ENCODE assay signal across 12 mouse cellular contexts in genomic region chr11:96292565-96293301, GRCm38 (mm10). TPM values are rescaled to one million over a fixed set of nuclear protein-coding genes. Genes with fewer than 3 reads are reported as not detected.
DNase-seq lines count a peak whose midpoint lies in the region; ATAC-seq and TF ChIP-seq lines count a peak whose summit lies in the region.
"Had no signal": no experiment of that assay in that cellular context is flagged by ENCODE, and none has a peak within 500 bp of the region (broad histone marks: within the 10 kb centered on the region; RNA-seq: fewer than 3 reads in every experiment).

No protein-coding gene starts in this region.

- TF ChIP-seq EP300 in heart, postnatal 0 days (IDR thresholded peaks at IDR 0.05; ENCODE audit: low read depth), result no peak

- no peak overlapping the region for H3K27ac ChIP-seq in heart, postnatal 0 days (ENCODE audit: low read depth)
- H3K27ac ChIP-seq in kidney, adult 2 months (ENCODE audit: insufficient read depth, low read depth, low read length), result peak overlapping the region; percentile 99
- H3K27ac ChIP-seq in neural tube, embryonic 13.5 days (replicated peaks), result peak overlapping the region; percentile 100
- H3K27ac ChIP-seq in forebrain, embryonic 14.5 days (ENCODE audit: low read depth, low read length), result no peak overlapping the region
- no peak overlapping the region for H3K27ac ChIP-seq in heart, embryonic 10.5 days
- H3K27ac ChIP-seq: embryonic facial prominence, embryonic 15.5 days had no signal

- H3K27me3 ChIP-seq in heart, postnatal 0 days (ENCODE audit: control insufficient read depth, insufficient read depth, low read length), result peaks cover 100% of the 10 kb centered on the region
- no peaks in the 10 kb centered on the region for H3K27me3 ChIP-seq in kidney, adult 2 months (replicated peaks; ENCODE audit: control insufficient read depth, insufficient read depth, low read length)
- H3K27me3 ChIP-seq in neural tube, embryonic 13.5 days, result no peaks in the 10 kb centered on the region
- H3K27me3 ChIP-seq in forebrain, embryonic 14.5 days (replicated peaks; ENCODE audit: control insufficient read depth, insufficient read depth, low read length), result peaks cover 99% of the 10 kb centered on the region
- H3K27me3 ChIP-seq in heart, embryonic 10.5 days (ENCODE audit: insufficient read depth, poor library complexity, severe bottlenecking), result peaks cover 98% of the 10 kb centered on the region

- 3% methylated on average over 12 of the region's 12 CpGs for WGBS in heart, postnatal 0 days
- under 1% methylated on average over 12 of the region's 12 CpGs for WGBS in kidney, adult 2 months
- WGBS in neural tube, embryonic 13.5 days, result 2% methylated on average over 12 of the region's 12 CpGs
- under 1% methylated on average over 12 of the region's 12 CpGs for WGBS in forebrain, embryonic 14.5 days
- WGBS in heart, embryonic 10.5 days, result under 1% methylated on average over 12 of the region's 12 CpGs

- peak overlapping the region; percentile 1; the same call in 1 of the 2 replicates for H3K4me3 ChIP-seq in heart, postnatal 0 days (ENCODE audit: low read depth, low read length)
- H3K4me3 ChIP-seq in kidney, adult 2 months (ENCODE audit: insufficient read depth, low read depth, low read length), result peak overlapping the region; percentile 95
- H3K4me3 ChIP-seq in neural tube, embryonic 13.5 days, result peak overlapping the region; percentile 99
- H3K4me3 ChIP-seq in forebrain, embryonic 14.5 days (ENCODE audit: low read depth, low read length), result no peak overlapping the region
- H3K4me3 ChIP-seq in heart, embryonic 10.5 days, result no peak overlapping the region
- H3K4me3 ChIP-seq: embryonic facial prominence, embryonic 15.5 days had no signal

- H3K4me2 ChIP-seq in heart, postnatal 0 days (ENCODE audit: low read depth, low read length), result no peak overlapping the region
- peak overlapping the region; percentile 96 for H3K4me2 ChIP-seq in neural tube, embryonic 13.5 days
- H3K4me2 ChIP-seq in forebrain, embryonic 14.5 days (ENCODE audit: low read length), result no peak overlapping the region
- H3K4me2 ChIP-seq: embryonic facial prominence, embryonic 15.5 days had no signal

- no peak for TF ChIP-seq POLR2A in kidney, adult 2 months (IDR thresholded peaks at IDR 0.05; ENCODE audit: low read depth, low read length)

- no peaks in the 10 kb centered on the region for H3K9me3 ChIP-seq in heart, postnatal 0 days (replicated peaks; ENCODE audit: control insufficient read depth, low read length)
- H3K9me3 ChIP-seq in neural tube, embryonic 13.5 days, result no peaks in the 10 kb centered on the region
- no peaks in the 10 kb centered on the region for H3K9me3 ChIP-seq in forebrain, embryonic 14.5 days (replicated peaks; ENCODE audit: control insufficient read depth, low read length)
- H3K9me3 ChIP-seq in heart, embryonic 10.5 days, result no peaks in the 10 kb centered on the region
- H3K9me3 ChIP-seq: embryonic facial prominence, embryonic 15.5 days had no signal

- no peaks in the 10 kb centered on the region for H3K4me1 ChIP-seq in heart, postnatal 0 days (ENCODE audit: control insufficient read depth, insufficient read depth)
- H3K4me1 ChIP-seq in kidney, adult 2 months (ENCODE audit: control insufficient read depth, insufficient read depth, low read length), result peaks cover 17% of the 10 kb centered on the region; the same call in 1 of the 2 replicates
- H3K4me1 ChIP-seq in neural tube, embryonic 13.5 days (replicated peaks), result peaks cover 64% of the 10 kb centered on the region
- no peaks in the 10 kb centered on the region for H3K4me1 ChIP-seq in forebrain, embryonic 14.5 days (ENCODE audit: control insufficient read depth, insufficient read depth, low read length)
- peaks cover 10% of the 10 kb centered on the region for H3K4me1 ChIP-seq in heart, embryonic 10.5 days

- no peak for TF ChIP-seq CTCF in heart, postnatal 0 days (IDR thresholded peaks at IDR 0.05; ENCODE audit: low read depth)
- no peak for TF ChIP-seq CTCF in kidney, adult 2 months (conservative IDR thresholded peaks at IDR 0.05; ENCODE audit: insufficient read depth, insufficient read length, low read depth, low read length)

- DNase-seq in heart, postnatal 0 days (ENCODE audit: low spot score), result no peak
- no peak for DNase-seq in heart, adult 8-10 months (ENCODE audit: low spot score)
- peak; percentile 9 for DNase-seq in ZHBTc4 (ENCODE audit: low read depth, low spot score)
- peak; percentile 76 for DNase-seq in kidney, adult 2 months
- DNase-seq in forebrain, embryonic 14.5 days (ENCODE audit: low spot score), result no peak
- no peak for DNase-seq in lung, postnatal 4 days
- no peak for DNase-seq in heart, embryonic 10.5 days (ENCODE audit: low spot score)
- DNase-seq: cerebellum, adult 18-20 months had no signal

- ATAC-seq in heart, postnatal 0 days (ENCODE audit: insufficient read depth, low read depth), result no peak
- ATAC-seq in neural tube, embryonic 13.5 days (ENCODE audit: low read depth), result no peak
- ATAC-seq in forebrain, embryonic 14.5 days, result no peak
- ATAC-seq: lung, postnatal 0 days had no signal

- H3K36me3 ChIP-seq in heart, postnatal 0 days (replicated peaks; ENCODE audit: control insufficient read depth, insufficient read depth, low read length), result no peaks in the 10 kb centered on the region
- no peaks in the 10 kb centered on the region for H3K36me3 ChIP-seq in kidney, adult 2 months (ENCODE audit: control insufficient read depth, insufficient read depth, low read length)
- H3K36me3 ChIP-seq in neural tube, embryonic 13.5 days, result no peaks in the 10 kb centered on the region
- H3K36me3 ChIP-seq in forebrain, embryonic 14.5 days (ENCODE audit: control insufficient read depth, insufficient read depth, low read length), result no peaks in the 10 kb centered on the region
- H3K36me3 ChIP-seq in heart, embryonic 10.5 days, result no peaks in the 10 kb centered on the region
- H3K36me3 ChIP-seq: embryonic facial prominence, embryonic 15.5 days had no signal

- H3K9ac ChIP-seq in heart, postnatal 0 days (replicated peaks; ENCODE audit: low read depth, low read length), result no peak overlapping the region
- peak overlapping the region; percentile 100 for H3K9ac ChIP-seq in neural tube, embryonic 13.5 days
- H3K9ac ChIP-seq in forebrain, embryonic 14.5 days (ENCODE audit: low read length), result no peak overlapping the region
- H3K9ac ChIP-seq: embryonic facial prominence, embryonic 15.5 days had no signal

RNA-seq across cellular contexts. Expression of gene Hoxb6, which starts 0.5 kb away (rescaled TPM):
- total RNA-seq in heart, postnatal 0 days (2014; rRNA removed; ENCODE audit: low replicate concordance), result not detected in 2 replicates
- polyA plus RNA-seq in heart, postnatal 0 days (2015; fragmentation: Nextera tagmentation; extraction: Ambion mirVana), result not detected in 2 replicates
- not detected for total RNA-seq in heart, adult 8-10 months (2022)
- 62.7 and 67.9 TPM in 2 replicates for polyA plus RNA-seq in kidney, adult 2 months (2012; rRNA removed)
- 171 and 174 TPM in 2 replicates for polyA plus RNA-seq in neural tube, embryonic 13.5 days (2015; fragmentation: Nextera tagmentation; extraction: Ambion mirVana)
- not detected in 2 replicates for polyA plus RNA-seq in forebrain, embryonic 14.5 days (2014; fragmentation: Nextera tagmentation; extraction: Ambion mirVana)
- 0.42 and 2.2 TPM in 2 replicates for polyA plus RNA-seq in heart, embryonic 10.5 days (2016; fragmentation: Nextera tagmentation; extraction: Ambion mirVana)
- total RNA-seq: heart, postnatal 25 days had no signal
- polyA plus RNA-seq: embryonic facial prominence, embryonic 15.5 days had no signal

RNA-seq across cellular contexts. Expression of gene Hoxb7, which starts 6.3 kb away (rescaled TPM):
- total RNA-seq in heart, postnatal 0 days (2014; rRNA removed; ENCODE audit: low replicate concordance), result not detected in 2 replicates
- 0.20 TPM in 1 of 2 replicates, not detected in the other for polyA plus RNA-seq in heart, postnatal 0 days (2015; fragmentation: Nextera tagmentation; extraction: Ambion mirVana)
- total RNA-seq in heart, adult 8-10 months (2022), result not detected
- 15.5 and 16.5 TPM in 2 replicates for polyA plus RNA-seq in kidney, adult 2 months (2012; rRNA removed)
- 124 and 125 TPM in 2 replicates for polyA plus RNA-seq in neural tube, embryonic 13.5 days (2015; fragmentation: Nextera tagmentation; extraction: Ambion mirVana)
- not detected in 2 replicates for polyA plus RNA-seq in forebrain, embryonic 14.5 days (2014; fragmentation: Nextera tagmentation; extraction: Ambion mirVana)
- polyA plus RNA-seq in heart, embryonic 10.5 days (2016; fragmentation: Nextera tagmentation; extraction: Ambion mirVana), result 0.11 and 1.3 TPM in 2 replicates
- total RNA-seq: heart, postnatal 25 days had no signal
- polyA plus RNA-seq: embryonic facial prominence, embryonic 15.5 days had no signal

RNA-seq across cellular contexts. Expression of gene Hoxb5, which starts 10.4 kb away (rescaled TPM):
- 0.19 TPM in 1 of 2 replicates, not detected in the other for total RNA-seq in heart, postnatal 0 days (2014; rRNA removed; ENCODE audit: low replicate concordance)
- polyA plus RNA-seq in heart, postnatal 0 days (2015; fragmentation: Nextera tagmentation; extraction: Ambion mirVana), result 0.08 and 0.25 TPM in 2 replicates
- under 1 TPM in 1 of 4 experiments, not detected in 3; 0.11 TPM for total RNA-seq in heart, adult 8-10 months (2022)
- 7.7 and 8.4 TPM in 2 replicates for polyA plus RNA-seq in kidney, adult 2 months (2012; rRNA removed)
- 67.1 and 88.3 TPM in 2 replicates for polyA plus RNA-seq in neural tube, embryonic 13.5 days (2015; fragmentation: Nextera tagmentation; extraction: Ambion mirVana)
- polyA plus RNA-seq in forebrain, embryonic 14.5 days (2014; fragmentation: Nextera tagmentation; extraction: Ambion mirVana), result 0.15 TPM in 1 of 2 replicates, not detected in the other
- polyA plus RNA-seq in heart, embryonic 10.5 days (2016; fragmentation: Nextera tagmentation; extraction: Ambion mirVana), result 1.0 and 5.2 TPM in 2 replicates
- polyA plus RNA-seq: embryonic facial prominence, embryonic 15.5 days had no signal

RNA-seq across cellular contexts. Expression of gene Hoxb8, which starts 11.0 kb away (rescaled TPM):
- not detected in 2 replicates for total RNA-seq in heart, postnatal 0 days (2014; rRNA removed; ENCODE audit: low replicate concordance)
- not detected in 2 replicates for polyA plus RNA-seq in heart, postnatal 0 days (2015; fragmentation: Nextera tagmentation; extraction: Ambion mirVana)
- not detected for total RNA-seq in heart, adult 8-10 months (2022)
- 51.7 and 69.9 TPM in 2 replicates for polyA plus RNA-seq in kidney, adult 2 months (2012; rRNA removed)
- polyA plus RNA-seq in neural tube, embryonic 13.5 days (2015; fragmentation: Nextera tagmentation; extraction: Ambion mirVana), result 81.7 and 114 TPM in 2 replicates
- not detected in 2 replicates for polyA plus RNA-seq in forebrain, embryonic 14.5 days (2014; fragmentation: Nextera tagmentation; extraction: Ambion mirVana)
- polyA plus RNA-seq in heart, embryonic 10.5 days (2016; fragmentation: Nextera tagmentation; extraction: Ambion mirVana), result 0.30 TPM in 1 of 2 replicates, not detected in the other
- total RNA-seq: heart, postnatal 25 days had no signal
- polyA plus RNA-seq: embryonic facial prominence, embryonic 15.5 days had no signal

RNA-seq across cellular contexts. Expression of gene Hoxb9, which starts 21.5 kb away (rescaled TPM):
- total RNA-seq in heart, postnatal 0 days (2014; rRNA removed; ENCODE audit: low replicate concordance), result not detected in 2 replicates
- polyA plus RNA-seq in heart, postnatal 0 days (2015; fragmentation: Nextera tagmentation; extraction: Ambion mirVana), result not detected in 2 replicates
- not detected for total RNA-seq in heart, adult 8-10 months (2022)
- 27.8 and 29.6 TPM in 2 replicates for polyA plus RNA-seq in kidney, adult 2 months (2012; rRNA removed)
- polyA plus RNA-seq in neural tube, embryonic 13.5 days (2015; fragmentation: Nextera tagmentation; extraction: Ambion mirVana), result 72.9 and 74.7 TPM in 2 replicates
- polyA plus RNA-seq in forebrain, embryonic 14.5 days (2014; fragmentation: Nextera tagmentation; extraction: Ambion mirVana), result not detected in 2 replicates
- polyA plus RNA-seq in heart, embryonic 10.5 days (2016; fragmentation: Nextera tagmentation; extraction: Ambion mirVana), result 0.75 TPM in 1 of 2 replicates, not detected in the other
- total RNA-seq: heart, postnatal 25 days had no signal
- polyA plus RNA-seq: embryonic facial prominence, embryonic 15.5 days; lung, postnatal 0 days had no signal

Comparison
In these comparisons a context has a peak if more than half of its experiments do, and no peak if none do; other contexts are left out.
1. H3K4me3 ChIP-seq: peak in heart, postnatal 0 days (single experiment), kidney, adult 2 months (single experiment) and neural tube, embryonic 13.5 days (single experiment); none in forebrain, embryonic 14.5 days (single experiment) and heart, embryonic 10.5 days (single experiment).
2. DNase-seq: peak in ZHBTc4 (single experiment) and kidney, adult 2 months (single experiment); none in heart, postnatal 0 days (single experiment), heart, adult 8-10 months (single experiment), forebrain, embryonic 14.5 days (single experiment), lung, postnatal 4 days (0 of 2) and heart, embryonic 10.5 days (single experiment).
3. H3K27ac ChIP-seq: peak in kidney, adult 2 months (single experiment) and neural tube, embryonic 13.5 days (single experiment); none in heart, postnatal 0 days (single experiment), forebrain, embryonic 14.5 days (single experiment) and heart, embryonic 10.5 days (single experiment).
4. RNA of gene Hoxb6, which starts 0.5 kb away (polyA plus RNA-seq): 171 to 174 TPM in neural tube, embryonic 13.5 days and 62.7 to 67.9 TPM in kidney, adult 2 months; 0.42 to 2.2 TPM in heart, embryonic 10.5 days, not detected in heart, postnatal 0 days and not detected in forebrain, embryonic 14.5 days; every median in the first group is over 10 times any median in the second.